Mouse (Mus musculus): Measurements from ENCODE around the gene Zbtb8a. TPM values are rescaled to one million over a fixed set of nuclear protein-coding genes. Genes with fewer than 3 reads are reported as not detected.

Gene Zbtb8a
- polyA plus RNA-seq, 1 experiment = 20.7 TPM

GRCm38 (mm10) chr4:129382488-129382887, 4.6 kb upstream of the Zbtb8a start:
- Histone ChIP-seq H3K4me1 (ENCODE audit: control insufficient read depth, insufficient read depth, low read length) (peaks cover 5% of the 10 kb centered on the region), H3K9me3 (replicated peaks; ENCODE audit: control insufficient read depth, insufficient read depth, low read length, poor library complexity, severe bottlenecking) (no peaks in the 10 kb centered on the region), H3K27ac (ENCODE audit: insufficient read depth, low read length) (peak overlapping the region; percentile 89), H3K36me3 (ENCODE audit: control insufficient read depth, insufficient read depth, low read length, poor library complexity, severe bottlenecking) (no peaks in the 10 kb centered on the region), H3K27me3 (ENCODE audit: control insufficient read depth, insufficient read depth, low read length, poor library complexity, severe bottlenecking) (no peaks in the 10 kb centered on the region), H3K9ac (ENCODE audit: low read depth, poor library complexity, severe bottlenecking) (peak overlapping the region; percentile 22), H3K4me3 (ENCODE audit: low read depth, low read length) (peak overlapping the region; percentile 39; the same call in 1 of the 2 replicates)
- TF ChIP-seq POLR2A (IDR thresholded peaks at IDR 0.05; ENCODE audit: insufficient read depth, low read length) (no peak), EP300 (IDR thresholded peaks at IDR 0.05; ENCODE audit: insufficient read depth, low read depth, low read length) (no peak), CTCF (IDR thresholded peaks at IDR 0.05; ENCODE audit: low read depth, low read length) (no peak)

GRCm38 (mm10) chr4:129382029-129382428, 4.1 kb upstream of the Zbtb8a start:
- Histone ChIP-seq H3K9me3 (replicated peaks; ENCODE audit: control insufficient read depth, insufficient read depth, low read length, poor library complexity, severe bottlenecking) (no peaks in the 10 kb centered on the region), H3K4me3 (ENCODE audit: low read depth, low read length) (peak overlapping the region; percentile 39; the same call in 1 of the 2 replicates), H3K27me3 (ENCODE audit: control insufficient read depth, insufficient read depth, low read length, poor library complexity, severe bottlenecking) (no peaks in the 10 kb centered on the region), H3K27ac (ENCODE audit: insufficient read depth, low read length) (peak overlapping the region; percentile 99), H3K4me1 (ENCODE audit: control insufficient read depth, insufficient read depth, low read length) (peaks cover 5% of the 10 kb centered on the region), H3K9ac (ENCODE audit: low read depth, poor library complexity, severe bottlenecking) (peak overlapping the region; percentile 22; the same call in 1 of the 2 replicates), H3K36me3 (ENCODE audit: control insufficient read depth, insufficient read depth, low read length, poor library complexity, severe bottlenecking) (no peaks in the 10 kb centered on the region)
- peak; percentile 88 for TF ChIP-seq EP300 (IDR thresholded peaks at IDR 0.05; ENCODE audit: insufficient read depth, low read depth, low read length)
- TF ChIP-seq POLR2A (IDR thresholded peaks at IDR 0.05; ENCODE audit: insufficient read depth, low read length) = no peak

GRCm38 (mm10) chr4:129381148-129381547, 3.2 kb upstream of the Zbtb8a start:
- H3K4me3 ChIP-seq (ENCODE audit: low read depth, low read length) = peak overlapping the region; percentile 60

GRCm38 (mm10) chr4:129379805-129380204, 1.9 kb upstream of the Zbtb8a start:
- Histone ChIP-seq H3K4me3 (ENCODE audit: low read depth, low read length) (no peak overlapping the region), H3K36me3 (ENCODE audit: control insufficient read depth, insufficient read depth, low read length, poor library complexity, severe bottlenecking) (no peaks in the 10 kb centered on the region), H3K4me1 (ENCODE audit: control insufficient read depth, insufficient read depth, low read length) (peaks cover 5% of the 10 kb centered on the region), H3K9ac (ENCODE audit: low read depth, poor library complexity, severe bottlenecking) (peak overlapping the region; percentile 52), H3K9me3 (replicated peaks; ENCODE audit: control insufficient read depth, insufficient read depth, low read length, poor library complexity, severe bottlenecking) (no peaks in the 10 kb centered on the region), H3K27ac (ENCODE audit: insufficient read depth, low read length) (peak overlapping the region; percentile 97), H3K27me3 (ENCODE audit: control insufficient read depth, insufficient read depth, low read length, poor library complexity, severe bottlenecking) (no peaks in the 10 kb centered on the region)
- TF ChIP-seq EP300 (IDR thresholded peaks at IDR 0.05; ENCODE audit: insufficient read depth, low read depth, low read length) (no peak), POLR2A (IDR thresholded peaks at IDR 0.05; ENCODE audit: insufficient read depth, low read length) (no peak), CTCF (IDR thresholded peaks at IDR 0.05; ENCODE audit: low read depth, low read length) (no peak)

More at GRCm38 (mm10) chr4:129381148-129381547, 3.2 kb upstream of the Zbtb8a start:
- TF ChIP-seq CTCF (IDR thresholded peaks at IDR 0.05; ENCODE audit: low read depth, low read length) (no peak), POLR2A (IDR thresholded peaks at IDR 0.05; ENCODE audit: insufficient read depth, low read length) (peak; percentile 46), EP300 (IDR thresholded peaks at IDR 0.05; ENCODE audit: insufficient read depth, low read depth, low read length) (peak; percentile 95)
- Histone ChIP-seq H3K27ac (ENCODE audit: insufficient read depth, low read length) (peak overlapping the region; percentile 99), H3K27me3 (ENCODE audit: control insufficient read depth, insufficient read depth, low read length, poor library complexity, severe bottlenecking) (no peaks in the 10 kb centered on the region), H3K4me1 (ENCODE audit: control insufficient read depth, insufficient read depth, low read length) (peaks cover 5% of the 10 kb centered on the region), H3K36me3 (ENCODE audit: control insufficient read depth, insufficient read depth, low read length, poor library complexity, severe bottlenecking) (no peaks in the 10 kb centered on the region), H3K9ac (ENCODE audit: low read depth, poor library complexity, severe bottlenecking) (peak overlapping the region; percentile 73), H3K9me3 (replicated peaks; ENCODE audit: control insufficient read depth, insufficient read depth, low read length, poor library complexity, severe bottlenecking) (no peaks in the 10 kb centered on the region)

GRCm38 (mm10) chr4:129376961-129377545, 863 bp downstream of the Zbtb8a start:
- Histone ChIP-seq H3K9me3 (replicated peaks; ENCODE audit: control insufficient read depth, insufficient read depth, low read length, poor library complexity, severe bottlenecking) (no peaks in the 10 kb centered on the region), H3K9ac (ENCODE audit: low read depth, poor library complexity, severe bottlenecking) (peak overlapping the region; percentile 99), H3K4me1 (ENCODE audit: control insufficient read depth, insufficient read depth, low read length) (peaks cover 3% of the 10 kb centered on the region), H3K27ac (ENCODE audit: insufficient read depth, low read length) (peak overlapping the region; percentile 88), H3K36me3 (ENCODE audit: control insufficient read depth, insufficient read depth, low read length, poor library complexity, severe bottlenecking) (no peaks in the 10 kb centered on the region), H3K27me3 (ENCODE audit: control insufficient read depth, insufficient read depth, low read length, poor library complexity, severe bottlenecking) (no peaks in the 10 kb centered on the region), H3K4me3 (ENCODE audit: low read depth, low read length) (peak overlapping the region; percentile 99)
- TF ChIP-seq EP300 (IDR thresholded peaks at IDR 0.05; ENCODE audit: insufficient read depth, low read depth, low read length) (no peak), CTCF (IDR thresholded peaks at IDR 0.05; ENCODE audit: low read depth, low read length) (no peak), POLR2A (IDR thresholded peaks at IDR 0.05; ENCODE audit: insufficient read depth, low read length) (no peak)

- Histone ChIP-seq H3K9me3 (replicated peaks; ENCODE audit: control insufficient read depth, insufficient read depth, low read length, poor library complexity, severe bottlenecking) (no peaks in the 10 kb centered on the region), H3K4me3 (ENCODE audit: low read depth, low read length) (peak overlapping the region; percentile 79), H3K27me3 (ENCODE audit: control insufficient read depth, insufficient read depth, low read length, poor library complexity, severe bottlenecking) (no peaks in the 10 kb centered on the region), H3K27ac (ENCODE audit: insufficient read depth, low read length) (peak overlapping the region; percentile 99), H3K36me3 (ENCODE audit: control insufficient read depth, insufficient read depth, low read length, poor library complexity, severe bottlenecking) (no peaks in the 10 kb centered on the region), H3K4me1 (ENCODE audit: control insufficient read depth, insufficient read depth, low read length) (peaks cover 4% of the 10 kb centered on the region), H3K9ac (ENCODE audit: low read depth, poor library complexity, severe bottlenecking) (peak overlapping the region; percentile 99)
- peak; percentile 88 for TF ChIP-seq EP300 (IDR thresholded peaks at IDR 0.05; ENCODE audit: insufficient read depth, low read depth, low read length)
- TF ChIP-seq CTCF (IDR thresholded peaks at IDR 0.05; ENCODE audit: low read depth, low read length) = no peak
These were observed 2.1 kb downstream of the Zbtb8a start for GRCm38 (mm10) chr4:129375821-129376220.
